Mouse (Mus musculus) heart, embryonic 14.5 days (tissue): ENCODE measurements at regions not wholly inside any gene's neighbourhood (a gene's known extent, or its start where the extent isn't known, plus 50 kb on each side); places are given as distances from the start of the nearest gene placed in this dataset.
A peak's percentile ranks its signal among the peaks of the same experiment; 100 is the strongest.

Source experiments
- ATAC-seq: fragments of 200-750 bp; cut with Nextera tagmentation; 2 replicates; pipeline ENCODE4 v1.8.0; 2017; ENCODE audit warnings: low read depth, moderate TSS enrichment; ENCODE audit not compliant: insufficient number of reproducible peaks, insufficient read depth, low FRiP score
- H3K27ac ChIP-seq, 2 experiments: fragments of 200-500 bp in 1 of 2; fragments of 300-500 bp in 1 of 2; sonication (generic) in 1 of 2; replicated peaks in 1 of 2; 2 replicates each; pipeline ENCODE4 v1.5.1; 2012 to 2014; ENCODE audit warnings: low read depth in 2 of 2, low read length in 2 of 2, control low read depth in 1 of 2, mild to moderate bottlenecking in 1 of 2, mixed read lengths in 1 of 2; ENCODE audit not compliant: control insufficient read depth in 1 of 2, insufficient read depth in 1 of 2
- H3K27me3 ChIP-seq: fragments of 300-500 bp; sonication (generic); 2 replicates; pipeline ENCODE4 v1.6.1; 2014; ENCODE audit warnings: mild to moderate bottlenecking, low read length, control low read depth; ENCODE audit not compliant: control insufficient read depth, insufficient read depth
- H3K36me3 ChIP-seq: fragments of 300-500 bp; sonication (generic); 2 replicates; pipeline ENCODE4 v1.6.1; 2014; ENCODE audit warnings: mild to moderate bottlenecking, control low read depth, low read length, mixed read lengths; ENCODE audit not compliant: control insufficient read depth, insufficient read depth
- H3K4me1 ChIP-seq, 2 experiments: fragments of 200-500 bp in 1 of 2; fragments of 300-500 bp in 1 of 2; sonication (generic) in 1 of 2; 2 replicates each; pipeline ENCODE4 v1.6.1; 2012 to 2014; ENCODE audit warnings: low read length in 2 of 2, control low read depth in 1 of 2, mixed read lengths in 1 of 2; ENCODE audit not compliant: control insufficient read depth in 2 of 2, insufficient read depth in 2 of 2
- H3K4me2 ChIP-seq: fragments of 300-500 bp; sonication (generic); 2 replicates; pipeline ENCODE4 v1.6.1; 2014; ENCODE audit warnings: mild to moderate bottlenecking, low read length
- H3K4me3 ChIP-seq, 2 experiments: fragments of 200-500 bp in 1 of 2; fragments of 300-500 bp in 1 of 2; sonication (generic) in 1 of 2; 2 replicates each; pipeline ENCODE4 v1.5.1; 2012 to 2014; ENCODE audit warnings: low read length in 2 of 2, mild to moderate bottlenecking in 2 of 2, control low read depth in 1 of 2, low read depth in 1 of 2, moderate library complexity in 1 of 2; ENCODE audit not compliant: control insufficient read depth in 1 of 2, insufficient read depth in 1 of 2
- H3K9ac ChIP-seq: fragments of 300-500 bp; sonication (generic); 2 replicates; pipeline ENCODE4 v1.6.1; 2014; ENCODE audit warnings: mild to moderate bottlenecking, low read length
- H3K9me3 ChIP-seq: fragments of 300-500 bp; sonication (generic); 2 replicates; pipeline ENCODE4 v1.6.1; 2016; ENCODE audit warnings: low read length, control low read depth; ENCODE audit not compliant: control insufficient read depth
- WGBS: fragments of 180-500 bp; shearing (Covaris S2); extraction: QIAGEN DNeasy Blood & Tissue Kit; methylation state at CpG from one replicate; pipeline ENCODE4 v1.1.7; 2014; 5-methylcytosine and 5-hydroxymethylcytosine counted together

- ATAC-seq, result no peak
- no peak overlapping the region for H3K4me2 ChIP-seq
- H3K27ac ChIP-seq, result no peak overlapping the region
- H3K4me1 ChIP-seq, result no peaks in the 10 kb centered on the region
- H3K27me3 ChIP-seq, result no peaks in the 10 kb centered on the region
- H3K36me3 ChIP-seq, result no peaks in the 10 kb centered on the region
- H3K9me3 ChIP-seq, result peaks cover 8% of the 10 kb centered on the region
- H3K4me3 ChIP-seq, result no peak overlapping the region
- no peak overlapping the region for H3K9ac ChIP-seq
- WGBS, result 77% methylated on average over 6 of the region's 6 CpGs
Measured at GRCm38 (mm10) chr14:66457300-66457699, 448.3 kb upstream of the Gulo start.

GRCm38 (mm10) chr14:66452828-66453227 lies 443.8 kb upstream of the Gulo start:
- no peak for ATAC-seq
- no peak overlapping the region for H3K27ac ChIP-seq
- no peak overlapping the region for H3K4me3 ChIP-seq
- peaks cover 8% of the 10 kb centered on the region for H3K9me3 ChIP-seq
- 80% methylated on average over 3 of the region's 3 CpGs for WGBS
- no peak overlapping the region for H3K9ac ChIP-seq
- no peaks in the 10 kb centered on the region for H3K4me1 ChIP-seq
- no peaks in the 10 kb centered on the region for H3K36me3 ChIP-seq
- no peak overlapping the region for H3K4me2 ChIP-seq
- no peaks in the 10 kb centered on the region for H3K27me3 ChIP-seq

- ATAC-seq, result no peak
- H3K9ac ChIP-seq, result no peak overlapping the region
- H3K4me2 ChIP-seq, result peak overlapping the region; percentile 2; the same call in 1 of the 2 replicates
- no peak overlapping the region for H3K27ac ChIP-seq
- WGBS, result 38% methylated on average over 10 of the region's 10 CpGs
- peaks cover 8% of the 10 kb centered on the region for H3K9me3 ChIP-seq
- H3K27me3 ChIP-seq, result no peaks in the 10 kb centered on the region
- H3K36me3 ChIP-seq, result no peaks in the 10 kb centered on the region
- H3K4me3 ChIP-seq, result no peak overlapping the region
- H3K4me1 ChIP-seq, result no peaks in the 10 kb centered on the region
Measured at GRCm38 (mm10) chr14:66450351-66450750, 441.3 kb upstream of the Gulo start.

- Histone ChIP-seq H3K27me3 (no peaks in the 10 kb centered on the region), H3K4me1 (no peaks in the 10 kb centered on the region), H3K27ac (no peak overlapping the region), H3K9ac (no peak overlapping the region), H3K9me3 (no peaks in the 10 kb centered on the region), H3K36me3 (no peaks in the 10 kb centered on the region), H3K4me3 (no peak overlapping the region), H3K4me2 (no peak overlapping the region)
- ATAC-seq, result no peak
- 6% methylated on average over 1 of the region's 1 CpGs for WGBS
Measured at GRCm38 (mm10) chr14:66442576-66442975, 433.6 kb upstream of the Gulo start.

- Histone ChIP-seq H3K4me1 (no peaks in the 10 kb centered on the region), H3K27ac (no peak overlapping the region), H3K27me3 (no peaks in the 10 kb centered on the region), H3K4me2 (no peak overlapping the region), H3K9ac (no peak overlapping the region), H3K4me3 (no peak overlapping the region), H3K9me3 (no peaks in the 10 kb centered on the region), H3K36me3 (no peaks in the 10 kb centered on the region)
- no peak for ATAC-seq
- WGBS, result 41% methylated on average over 4 of the region's 4 CpGs
Measured at GRCm38 (mm10) chr14:66441825-66442224, 432.8 kb upstream of the Gulo start.

GRCm38 (mm10) chr14:66438572-66438971 lies 429.6 kb upstream of the Gulo start:
- no peaks in the 10 kb centered on the region for H3K9me3 ChIP-seq
- no peaks in the 10 kb centered on the region for H3K36me3 ChIP-seq
- no peaks in the 10 kb centered on the region for H3K27me3 ChIP-seq
- no peak overlapping the region for H3K4me3 ChIP-seq
- no peak overlapping the region for H3K9ac ChIP-seq
- H3K4me2 ChIP-seq, result no peak overlapping the region
- no peaks in the 10 kb centered on the region for H3K4me1 ChIP-seq
- ATAC-seq, result no peak
- WGBS, result 64% methylated on average over 1 of the region's 1 CpGs
- H3K27ac ChIP-seq, result peak overlapping the region; percentile 48 to 78

- ATAC-seq, result peak; percentile 39; the same call in 1 of the 2 replicates
- WGBS, result 32% methylated on average over 1 of the region's 1 CpGs
Measured at GRCm38 (mm10) chr14:66438001-66438400, 429.0 kb upstream of the Gulo start.

GRCm38 (mm10) chr14:66431630-66432029 lies 422.6 kb upstream of the Gulo start:
- no peak overlapping the region for H3K4me2 ChIP-seq
- 67% methylated on average over 5 of the region's 5 CpGs for WGBS
- H3K4me1 ChIP-seq, result no peaks in the 10 kb centered on the region
- no peaks in the 10 kb centered on the region for H3K27me3 ChIP-seq
- H3K27ac ChIP-seq, result no peak overlapping the region
- no peaks in the 10 kb centered on the region for H3K9me3 ChIP-seq
- H3K9ac ChIP-seq, result no peak overlapping the region
- ATAC-seq, result no peak
- H3K36me3 ChIP-seq, result no peaks in the 10 kb centered on the region
- H3K4me3 ChIP-seq, result no peak overlapping the region

More at GRCm38 (mm10) chr14:66438001-66438400, 429.0 kb upstream of the Gulo start:
- H3K4me3 ChIP-seq, result no peak overlapping the region
- no peaks in the 10 kb centered on the region for H3K36me3 ChIP-seq
- no peak overlapping the region for H3K4me2 ChIP-seq
- no peak overlapping the region for H3K9ac ChIP-seq
- H3K4me1 ChIP-seq, result no peaks in the 10 kb centered on the region
- H3K27me3 ChIP-seq, result no peaks in the 10 kb centered on the region
- H3K27ac ChIP-seq, result peak overlapping the region; percentile 48 to 78; a peak in 2 of 4 replicates
- H3K9me3 ChIP-seq, result no peaks in the 10 kb centered on the region
